Mouse (Mus musculus) colon, adult 2 months (tissue): ENCODE data around the gene Vmn1r113. TPM values are rescaled to one million over a fixed set of nuclear protein-coding genes. Genes with fewer than 3 reads are reported as not detected.

Source experiments
- polyA plus RNA-seq: library from polyadenylated mRNA; depleted of rRNA; stranded (reverse); fragments of >200 nt; gene quantifications from 2 replicates; pipeline ENCODE4 v1.2.3, GENCODE M21; 2012; rRNA removed

Gene Vmn1r113
- polyA plus RNA-seq, result not detected in 2 replicates

DNA sequence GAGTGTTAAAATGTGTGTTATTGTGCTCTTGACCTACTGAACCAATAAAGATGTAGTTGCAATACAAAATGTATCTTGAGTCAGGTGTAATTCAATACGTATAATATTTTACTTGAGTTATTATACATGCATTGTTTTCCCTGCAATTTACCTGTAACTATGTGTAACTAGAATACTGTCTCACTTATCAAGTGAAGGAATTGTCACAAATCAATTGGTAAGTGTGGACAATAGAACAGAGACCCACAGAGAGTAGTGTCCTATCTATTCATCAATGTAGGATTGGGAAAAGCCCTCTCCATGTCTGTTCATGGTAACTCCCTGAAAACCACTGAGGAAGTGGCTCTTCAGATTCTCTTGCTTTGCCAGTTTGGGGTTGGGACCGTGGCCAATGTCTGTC is at the start of gene Vmn1r113:
Gene Vmn1r113 (plus strand): TSS at position 301 of the 400 bp plus-strand sequence.

DNA sequence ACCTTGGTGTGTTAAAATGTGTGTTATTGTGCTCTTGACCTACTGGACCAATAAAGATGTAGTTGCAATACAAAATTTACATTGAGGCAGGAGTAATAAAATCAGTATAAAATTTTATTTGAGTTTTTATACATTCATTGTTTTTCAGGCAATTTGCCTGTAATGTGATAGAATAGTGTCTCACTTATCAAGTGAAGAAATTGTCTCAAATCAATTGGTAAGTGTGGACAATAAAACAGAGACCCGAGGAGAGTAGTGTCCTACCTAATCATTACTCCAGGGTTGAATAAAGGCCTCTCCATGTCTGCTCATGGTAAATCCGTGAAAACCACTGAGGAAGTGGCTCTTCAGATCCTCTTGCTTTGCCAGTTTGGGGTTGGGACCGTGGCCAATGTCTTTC is 16.2 kb upstream of the Vmn1r113 start, which contains the start of gene Vmn1r112:
Gene Vmn1r112 (plus strand): TSS at position 301 of the 400 bp plus-strand sequence.

DNA sequence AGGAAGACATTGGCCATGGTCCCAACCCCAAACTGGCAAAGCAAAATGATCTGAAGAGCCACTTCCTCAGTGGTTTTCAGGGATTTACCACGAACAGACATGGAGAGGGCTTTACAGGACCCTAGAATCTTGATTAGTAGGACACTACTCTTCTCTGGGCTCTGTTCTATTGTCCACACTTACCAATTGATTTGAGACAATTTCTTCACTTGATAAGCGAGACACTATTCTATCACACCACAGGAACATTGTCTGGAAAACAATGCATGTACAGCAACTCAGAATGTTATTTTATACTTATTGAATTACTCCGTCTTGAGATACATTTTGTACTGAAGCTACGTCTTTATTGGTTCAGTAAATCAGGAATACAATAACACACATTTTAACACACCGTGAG is 25.0 kb downstream of the Vmn1r113 start, which contains the start of gene Vmn1r114:
Gene Vmn1r114 (minus strand): TSS at position 101 of the 400 bp plus-strand sequence.

Other genes with a start within 250 kb of the Vmn1r113 start
- gene Gm5726, start 241.5 kb upstream of the Vmn1r113 start, polyA plus RNA-seq, result not detected in 2 replicates
- not detected in 2 replicates for gene Gm4141, start 211.0 kb upstream of the Vmn1r113 start, polyA plus RNA-seq
- not detected in 2 replicates for gene Gm4513, start 188.3 kb upstream of the Vmn1r113 start, polyA plus RNA-seq
- not detected in 2 replicates for gene Vmn1r107, start 118.4 kb upstream of the Vmn1r113 start, polyA plus RNA-seq
- gene Vmn1r111, start 84.1 kb upstream of the Vmn1r113 start, polyA plus RNA-seq, result not detected in 2 replicates
- not detected in 2 replicates for gene Gm10668, start 56.7 kb upstream of the Vmn1r113 start, polyA plus RNA-seq
- gene Vmn1r112, start 16.1 kb upstream of the Vmn1r113 start, polyA plus RNA-seq, result not detected in 2 replicates
- not detected in 2 replicates for gene Vmn1r114, start 24.9 kb downstream of the Vmn1r113 start, polyA plus RNA-seq
- not detected in 2 replicates for gene Vmn1r115, start 57.7 kb downstream of the Vmn1r113 start, polyA plus RNA-seq
- not detected in 2 replicates for gene Vmn1r116, start 85.0 kb downstream of the Vmn1r113 start, polyA plus RNA-seq
- gene Vmn1r117, start 96.8 kb downstream of the Vmn1r113 start, polyA plus RNA-seq, result not detected in 2 replicates
- not detected in 2 replicates for gene Vmn1r118, start 125.1 kb downstream of the Vmn1r113 start, polyA plus RNA-seq
- gene Vmn1r119, start 225.2 kb downstream of the Vmn1r113 start, polyA plus RNA-seq, result not detected in 2 replicates